Mouse (Mus musculus) stomach, postnatal 0 days (tissue): ENCODE results near the gene Rpp14.

ENCODE experiments used
- CTCF ChIP-seq: IDR thresholded peaks from 2 replicates; pipeline ENCODE4 v1.5.1; 2016; ENCODE audit warnings: antibody characterized with exemption, low read depth, mild to moderate bottlenecking, moderate library complexity
- EP300 ChIP-seq: optimal IDR thresholded peaks from 2 replicates; pipeline ENCODE3; 2016; ENCODE audit warnings: antibody characterized with exemption

GRCm38 (mm10) chr14:8089016-8089415 lies 8.8 kb downstream of the Rpp14 start:
- TF ChIP-seq CTCF (no peak), EP300 (no peak)
